Mouse (Mus musculus): ENCODE measurements around the gene Cdc42.

Gene Cdc42

DNA sequence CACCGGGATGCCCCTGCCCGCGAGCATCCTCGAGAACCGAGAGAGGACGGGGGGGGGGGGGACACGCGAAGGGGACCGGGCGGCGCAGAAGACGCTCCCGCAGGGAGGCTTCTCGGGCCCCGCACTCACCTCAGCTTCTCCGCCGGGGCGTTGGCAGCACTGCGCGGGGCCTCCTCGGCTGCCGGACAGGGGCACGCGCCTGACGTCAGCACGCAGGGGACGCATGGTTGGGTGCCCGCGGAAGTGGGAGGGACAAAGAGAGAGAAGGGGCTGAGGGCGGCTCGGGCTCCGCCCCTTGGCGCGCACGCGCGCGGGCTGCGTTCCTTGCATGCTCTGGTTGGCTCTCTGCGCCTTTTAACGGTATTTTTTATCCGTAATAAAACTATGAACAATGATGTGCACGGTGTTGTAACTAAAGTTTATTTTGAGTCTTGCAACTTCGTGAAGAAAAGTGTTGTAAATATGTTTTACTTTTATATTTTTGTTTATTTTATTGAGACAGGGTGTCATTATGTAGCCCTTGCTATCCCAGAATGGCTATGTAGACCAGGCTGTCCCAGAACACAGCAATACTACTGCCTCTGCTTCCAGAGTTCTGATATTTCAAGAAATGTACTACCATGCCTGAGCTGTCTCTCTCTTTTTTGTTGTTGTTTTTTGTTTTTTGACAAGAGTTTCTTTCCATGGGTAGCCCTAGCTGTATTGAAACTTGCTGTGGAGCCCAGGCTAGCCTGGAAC is at the start of gene Cdc42:
Cdc42 (minus strand) TSS at position 204 of the 738 bp plus-strand sequence.
- DNase-seq (ENCODE audit: low read depth), result peak; percentile 95

DNA sequence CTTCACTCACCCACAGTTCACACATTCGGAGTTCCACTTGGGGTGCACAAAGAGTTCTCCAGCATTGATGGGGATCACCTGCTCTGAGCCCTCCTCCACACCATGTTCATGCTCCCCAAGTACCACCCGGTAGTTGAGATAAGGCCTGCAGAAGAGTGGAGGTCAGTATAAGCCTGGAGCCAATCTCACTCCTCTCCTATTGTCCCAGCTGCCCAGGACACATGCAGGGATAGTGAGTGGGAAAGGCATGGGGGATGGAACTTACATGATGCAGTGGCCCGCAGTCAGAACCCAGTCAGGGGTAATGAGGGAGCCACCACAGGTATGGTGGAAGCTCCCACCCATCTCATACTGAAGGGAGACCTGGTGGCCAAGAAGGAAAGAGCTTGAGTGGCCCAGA is 48.1 kb upstream of the Cdc42 start:
- no peak for DNase-seq (ENCODE audit: low read depth)

DNA sequence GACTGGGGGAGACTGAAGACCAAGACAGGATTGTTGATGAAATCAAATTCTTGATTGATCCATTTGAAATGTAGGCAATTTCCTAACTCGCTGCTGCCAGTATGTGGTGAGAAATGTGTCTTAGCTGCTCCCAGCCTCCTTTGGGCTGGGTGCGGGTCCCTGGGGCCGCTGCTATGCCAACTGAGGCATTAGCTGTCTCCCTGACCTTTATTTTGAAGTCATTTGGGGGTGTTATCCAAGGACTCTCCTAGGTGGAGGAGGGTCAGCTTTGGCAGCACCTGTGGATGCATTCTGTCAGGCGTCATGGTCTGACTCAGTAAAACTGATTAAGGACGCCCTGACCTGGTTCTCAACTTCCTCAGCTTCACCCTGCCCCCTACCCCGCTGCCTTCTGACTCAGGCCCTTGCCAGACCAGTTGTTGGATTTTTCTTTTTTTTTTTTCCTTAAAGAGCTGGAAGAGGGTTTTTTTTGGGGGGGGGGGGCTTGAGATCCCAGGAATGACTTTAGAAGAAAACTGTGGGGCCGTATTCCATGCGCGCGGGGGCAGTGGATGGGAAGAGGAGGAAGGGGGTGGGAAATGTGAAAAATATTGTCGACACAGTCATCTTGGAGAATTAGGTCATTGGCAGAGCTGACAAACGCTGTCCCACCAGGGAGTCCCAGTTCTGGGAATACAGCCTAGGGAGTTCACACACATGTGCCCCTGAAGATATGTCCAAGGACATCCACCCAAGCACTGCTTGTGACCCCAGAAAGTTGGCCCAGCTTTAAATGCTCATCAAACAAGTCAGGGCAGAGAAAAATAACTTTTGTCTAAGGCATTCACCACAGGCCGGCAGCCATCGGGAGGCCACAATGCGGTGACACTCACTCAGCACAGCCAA is 39.4 kb upstream of the Cdc42 start:
- no peak for DNase-seq (ENCODE audit: low read depth)

DNA sequence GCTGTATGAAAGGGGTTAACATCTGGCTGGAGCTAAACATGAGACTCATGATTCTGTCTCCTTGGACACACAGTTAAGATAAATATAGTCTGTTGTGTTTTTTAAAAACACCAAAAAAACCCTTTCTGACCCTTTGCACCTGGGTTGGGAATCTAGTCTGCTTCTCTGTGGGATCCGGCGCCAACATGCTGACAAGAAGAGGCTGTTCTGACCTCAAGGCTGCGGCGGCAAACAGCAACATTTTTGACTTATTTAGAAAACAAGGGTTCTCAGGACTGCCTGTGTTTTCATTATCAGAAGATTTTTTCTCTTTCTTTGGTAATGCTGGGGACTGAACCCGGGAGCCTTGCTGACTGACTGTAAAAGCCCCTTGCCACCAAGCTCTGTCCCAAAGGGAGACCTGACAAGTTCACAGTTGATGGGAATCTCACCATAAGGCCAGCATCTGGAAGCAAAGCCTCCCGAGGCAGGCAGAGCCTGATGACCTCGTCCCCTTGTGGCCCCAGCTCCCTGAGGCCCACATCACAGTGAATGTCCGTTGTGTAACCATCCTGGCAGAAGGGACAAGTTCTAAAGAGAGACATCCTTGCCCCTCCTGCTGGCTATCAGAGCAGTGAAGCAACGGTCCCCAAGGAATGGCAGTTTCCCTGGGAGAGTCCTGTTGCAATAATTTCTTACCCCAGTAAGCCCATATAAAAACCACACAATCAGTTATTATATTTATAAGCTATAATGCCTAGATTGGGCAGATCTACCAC is 36.0 kb upstream of the Cdc42 start:
- DNase-seq (ENCODE audit: low read depth), result no peak

DNA sequence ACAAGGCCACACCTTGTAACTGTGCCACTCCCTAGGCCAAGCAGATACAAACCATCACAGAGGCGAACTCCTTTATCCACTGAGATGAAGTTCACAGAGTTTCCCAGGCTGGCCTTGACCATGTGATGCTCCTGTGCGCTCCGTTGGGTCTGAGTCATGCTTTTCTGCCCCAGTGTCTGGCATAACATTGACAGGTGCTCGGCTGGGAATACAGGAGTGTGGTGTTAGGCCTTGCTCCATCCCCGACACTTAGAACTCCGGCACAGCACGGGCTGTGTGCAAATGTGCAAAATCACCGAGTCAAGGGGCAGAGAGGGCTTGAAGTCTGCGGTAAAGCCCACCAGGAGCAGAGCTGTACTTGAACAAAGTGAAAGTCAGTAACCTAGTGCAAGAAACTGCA is 35.4 kb upstream of the Cdc42 start:
- DNase-seq (ENCODE audit: low read depth), result no peak

DNA sequence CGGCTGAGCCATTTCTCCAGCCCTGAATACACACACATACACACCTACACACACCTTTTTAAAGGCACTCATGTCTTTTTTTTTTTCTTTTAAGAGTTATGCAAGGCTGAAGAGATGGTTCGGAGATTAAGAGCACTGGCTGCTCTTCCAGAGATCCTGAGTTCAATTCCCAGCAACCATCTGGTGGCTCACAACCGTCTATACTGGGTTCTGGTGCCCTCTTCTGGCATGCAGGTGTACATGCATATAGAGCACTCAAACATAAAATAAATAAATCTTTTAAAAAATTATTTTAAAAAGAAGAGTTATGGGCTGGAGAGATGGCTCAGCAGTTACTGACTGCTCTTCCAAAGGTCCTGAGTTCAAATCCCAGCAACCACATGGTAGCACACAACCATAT is 33.8 kb upstream of the Cdc42 start:
- DNase-seq (ENCODE audit: low read depth), result no peak

DNA sequence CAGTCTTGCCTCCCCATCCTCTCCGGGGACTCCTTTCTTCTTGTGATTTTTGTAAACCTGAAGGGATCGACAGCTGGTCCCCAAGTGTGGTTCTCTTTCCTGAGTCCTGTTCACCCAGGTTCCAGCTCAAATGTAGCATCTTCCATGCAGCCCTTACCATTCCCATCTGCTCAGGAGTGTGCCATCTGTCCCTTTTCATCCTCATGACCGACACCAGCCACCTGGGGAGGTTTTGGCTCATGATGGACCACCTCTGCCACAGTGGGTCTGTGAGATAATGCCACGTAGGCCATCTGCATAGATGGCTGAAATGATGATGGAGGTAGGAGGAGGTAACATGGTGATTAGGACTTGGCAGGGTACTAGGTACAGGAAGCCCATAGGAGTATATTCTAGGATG is 32.7 kb upstream of the Cdc42 start:
- DNase-seq (ENCODE audit: low read depth), result no peak

DNA sequence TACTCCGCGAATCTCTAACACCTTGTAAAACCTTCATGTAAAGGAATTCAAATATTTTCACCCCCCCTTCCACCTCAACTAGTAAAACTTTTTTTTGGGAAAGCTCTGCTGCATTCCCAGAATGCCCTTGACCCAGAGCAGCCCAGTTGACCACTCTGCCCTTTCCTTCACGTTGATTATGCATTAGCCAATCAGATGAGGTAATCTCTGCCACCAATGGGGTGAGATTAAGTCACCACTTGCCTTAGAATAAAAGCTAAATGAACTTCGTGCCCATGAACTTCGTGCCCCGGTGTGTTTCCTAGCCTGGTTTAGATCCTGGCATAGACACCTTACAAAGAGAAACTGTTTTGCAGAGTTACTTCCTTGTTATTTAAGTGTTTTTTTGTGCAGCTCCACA is 31.5 kb upstream of the Cdc42 start:
- DNase-seq (ENCODE audit: low read depth), result peak; percentile 92

DNA sequence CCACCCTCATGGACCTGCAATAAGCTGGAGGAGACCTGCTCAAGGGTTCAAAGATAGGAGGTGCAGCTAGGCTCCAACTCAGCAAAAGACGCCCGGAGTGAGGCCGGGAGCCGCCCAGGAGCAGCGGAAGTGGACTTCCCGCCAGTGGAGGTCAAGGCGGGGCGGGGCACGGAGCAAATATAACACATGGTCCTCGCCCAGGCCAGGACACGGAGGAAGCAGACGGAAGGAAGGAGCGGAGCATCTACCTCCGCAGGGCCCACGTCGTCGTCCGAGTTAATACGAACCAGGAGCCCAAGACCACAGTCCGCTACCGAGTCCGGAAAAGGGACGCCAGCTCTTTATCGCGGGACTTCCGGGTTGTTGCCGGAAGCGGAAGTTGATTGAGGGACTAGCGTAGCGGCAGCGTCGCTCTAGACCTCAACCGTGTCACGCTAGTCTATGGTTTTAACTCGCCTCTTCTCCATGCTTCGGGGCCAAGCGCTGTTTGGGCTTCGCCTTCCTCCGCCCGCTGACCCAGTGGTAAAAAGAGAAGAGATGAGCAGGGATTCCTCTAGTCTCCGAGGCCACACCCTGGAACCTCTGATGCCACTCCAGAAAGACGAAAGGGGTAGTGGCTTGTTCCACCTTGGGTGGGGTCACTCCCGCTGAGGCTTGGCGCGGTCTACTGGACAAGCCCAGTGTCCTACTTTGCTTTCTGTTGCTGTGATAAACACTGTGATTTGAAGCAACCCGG is 30.7 kb upstream of the Cdc42 start:
- peak; percentile 96 for DNase-seq (ENCODE audit: low read depth)

DNA sequence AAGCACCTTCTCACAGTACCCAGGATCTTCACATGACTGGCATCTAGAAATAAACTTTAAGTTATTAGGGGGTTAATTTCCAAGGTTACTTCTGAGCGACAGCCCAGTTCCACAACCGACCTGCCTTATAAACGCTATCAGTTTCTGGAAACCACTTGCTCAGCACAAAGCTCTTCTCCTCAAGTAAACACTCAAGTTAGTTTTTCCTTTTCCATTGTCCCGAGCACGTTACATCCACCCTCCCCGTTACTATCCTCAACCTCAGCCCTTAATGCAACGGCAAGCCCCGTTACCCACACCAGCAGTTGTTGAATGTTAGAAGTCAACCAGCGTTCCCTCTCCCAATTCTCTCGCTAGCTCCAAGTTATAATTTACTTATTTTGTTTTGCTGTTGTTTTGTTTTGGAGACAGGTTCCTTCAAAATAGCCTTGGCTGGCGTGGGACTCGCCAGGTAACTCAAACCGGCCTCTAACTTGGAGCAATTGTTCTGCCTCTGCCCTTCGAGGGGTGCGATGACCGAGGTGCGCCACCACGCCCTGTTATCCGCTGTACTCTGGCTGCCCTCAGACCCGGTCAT is 30.1 kb upstream of the Cdc42 start:
- peak; percentile 55 for DNase-seq (ENCODE audit: low read depth)

DNA sequence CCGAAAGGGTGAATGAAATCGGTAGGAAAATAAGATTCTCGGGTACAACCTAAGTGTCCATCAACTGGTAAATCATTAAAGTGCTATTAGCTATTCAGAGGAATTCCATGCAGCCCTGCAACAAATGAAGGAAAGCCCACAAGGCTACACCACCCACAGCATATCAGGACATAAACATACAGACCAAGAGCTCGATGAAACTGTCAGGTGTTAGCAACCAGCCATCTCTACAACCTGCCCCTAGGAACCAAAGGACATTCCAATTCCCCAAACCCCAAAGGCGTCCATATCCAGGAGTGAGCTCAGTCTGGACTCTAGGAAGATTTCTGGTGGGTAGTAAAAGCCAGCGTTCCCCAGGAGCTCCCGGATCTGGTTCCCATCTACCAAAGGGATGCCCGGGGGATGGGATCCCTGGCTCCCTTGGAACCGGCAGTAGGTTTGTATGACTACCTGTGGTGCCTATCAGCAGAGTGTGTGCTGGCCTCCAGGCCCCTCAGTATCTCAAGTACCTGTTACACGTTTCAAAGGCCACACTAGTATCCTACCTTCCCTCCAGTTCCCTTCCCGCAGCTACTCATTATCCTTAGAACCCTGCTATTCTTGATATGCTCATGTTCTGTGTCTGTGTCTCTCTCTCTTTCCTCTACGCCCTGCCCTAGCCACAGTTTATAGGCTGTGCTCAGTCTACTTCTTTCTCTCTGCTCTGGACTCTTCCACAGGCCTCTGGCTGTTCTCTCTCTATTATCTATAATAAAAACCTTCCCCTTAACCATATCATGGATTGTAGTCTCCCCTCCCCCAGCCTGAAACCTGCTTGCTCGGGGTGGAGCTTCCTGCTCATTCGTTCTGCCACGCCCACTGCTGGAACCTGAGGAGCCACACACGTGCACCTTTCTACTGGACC is 23.4 kb upstream of the Cdc42 start:
- DNase-seq (ENCODE audit: low read depth), result peak; percentile 29

DNA sequence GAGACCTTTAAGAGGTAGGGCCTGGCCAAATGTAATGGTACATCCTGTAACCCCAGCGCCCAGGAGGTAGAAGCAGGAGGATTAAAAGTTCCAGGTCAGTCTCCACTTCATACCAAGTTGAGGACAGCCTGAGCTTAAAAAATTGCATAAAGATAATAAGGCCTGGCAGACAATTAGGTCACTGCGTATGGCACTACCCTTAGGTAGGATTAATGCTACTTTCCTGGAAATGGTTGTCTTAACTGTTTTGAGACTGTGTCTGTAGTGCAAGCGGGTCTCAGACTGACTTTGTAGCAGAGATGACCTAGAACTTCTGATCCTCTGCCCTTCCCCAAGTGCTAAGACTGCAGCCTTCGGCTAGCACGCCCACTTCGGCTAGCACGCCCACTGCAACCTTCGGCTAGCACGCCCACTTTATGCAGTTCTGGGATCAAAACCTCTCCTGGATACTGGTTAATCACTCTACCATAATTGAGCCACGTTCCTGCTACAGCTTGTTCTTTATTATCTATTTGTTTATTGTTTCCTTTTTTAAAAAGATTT is 22.3 kb upstream of the Cdc42 start:
- no peak for DNase-seq (ENCODE audit: low read depth)

DNA sequence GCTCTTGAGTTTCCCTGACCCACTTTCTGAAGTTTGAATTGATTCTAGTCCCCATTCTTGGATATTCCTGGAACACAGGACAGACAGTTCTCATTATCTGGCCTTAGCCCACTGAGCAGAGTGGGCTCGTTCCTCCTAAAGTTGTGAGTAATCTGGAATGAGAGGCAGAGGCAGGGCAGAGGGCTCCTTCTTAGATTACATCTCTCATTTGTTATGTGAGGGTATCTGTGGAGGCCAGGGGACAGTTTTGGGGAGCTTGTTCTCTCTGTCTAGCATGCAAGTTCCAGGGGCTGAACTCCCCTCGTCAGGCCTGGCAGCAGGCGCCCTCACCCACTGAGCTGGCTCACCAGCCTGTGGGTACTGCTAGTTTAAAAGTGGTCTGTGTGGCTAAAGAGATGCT is 21.6 kb upstream of the Cdc42 start:
- no peak for DNase-seq (ENCODE audit: low read depth)

DNA sequence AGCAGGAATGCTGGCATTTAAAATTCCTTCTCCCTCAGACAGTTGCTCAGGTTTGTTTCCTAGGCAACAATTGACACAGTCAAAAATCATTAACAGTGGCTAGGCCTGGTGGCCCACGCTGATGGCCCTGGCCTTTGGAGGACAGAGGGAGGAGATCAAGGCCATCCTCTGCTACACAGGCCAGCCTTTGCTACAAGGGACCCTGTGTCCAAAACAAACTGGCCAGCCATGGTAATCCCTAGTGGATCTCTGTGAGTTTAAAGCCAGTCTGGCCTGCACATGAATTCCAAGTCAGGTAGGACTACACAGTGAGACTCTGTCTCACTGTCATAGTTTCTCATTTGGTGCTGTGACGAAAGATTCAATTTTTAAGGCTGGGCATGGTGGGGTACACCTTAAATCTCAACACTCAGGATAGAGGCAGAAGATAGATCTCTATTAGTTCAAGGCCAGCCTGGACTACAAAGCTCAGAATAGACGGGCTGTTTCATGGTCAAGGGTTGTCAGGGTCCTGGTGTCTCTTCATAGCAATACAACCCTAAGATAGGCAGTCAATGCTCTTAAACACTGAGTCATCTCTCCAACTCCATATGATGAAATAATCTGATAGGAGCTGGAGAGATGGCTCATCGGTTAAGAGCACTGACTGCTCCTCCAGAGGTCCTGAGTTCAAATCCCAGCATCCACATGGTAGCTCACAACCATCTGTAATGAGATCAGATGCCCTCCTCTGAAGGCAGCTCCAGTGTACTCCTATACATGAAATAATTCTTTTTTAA is 20.2 kb upstream of the Cdc42 start:
- peak; percentile 51 for DNase-seq (ENCODE audit: low read depth)

DNA sequence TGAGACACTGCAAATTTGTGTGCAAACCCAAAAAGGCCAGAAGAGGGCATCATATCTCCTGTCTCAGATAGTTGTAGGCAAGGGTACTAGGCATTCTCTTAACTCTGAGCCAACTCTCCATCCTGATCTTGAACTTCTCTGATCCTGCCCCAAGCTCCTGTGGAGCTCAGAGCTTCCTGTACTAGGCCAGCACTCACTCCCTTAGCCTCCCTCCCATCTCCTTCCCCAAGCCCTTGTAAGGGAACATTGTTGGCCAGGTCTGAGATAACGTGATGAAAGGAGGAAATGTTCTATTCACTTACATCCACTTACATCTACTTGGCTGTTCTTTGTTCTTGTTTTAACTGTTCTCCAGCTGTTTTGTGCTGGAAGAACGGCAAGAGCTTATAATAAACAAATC is 19.3 kb upstream of the Cdc42 start:
- DNase-seq (ENCODE audit: low read depth), result peak; percentile 52

DNA sequence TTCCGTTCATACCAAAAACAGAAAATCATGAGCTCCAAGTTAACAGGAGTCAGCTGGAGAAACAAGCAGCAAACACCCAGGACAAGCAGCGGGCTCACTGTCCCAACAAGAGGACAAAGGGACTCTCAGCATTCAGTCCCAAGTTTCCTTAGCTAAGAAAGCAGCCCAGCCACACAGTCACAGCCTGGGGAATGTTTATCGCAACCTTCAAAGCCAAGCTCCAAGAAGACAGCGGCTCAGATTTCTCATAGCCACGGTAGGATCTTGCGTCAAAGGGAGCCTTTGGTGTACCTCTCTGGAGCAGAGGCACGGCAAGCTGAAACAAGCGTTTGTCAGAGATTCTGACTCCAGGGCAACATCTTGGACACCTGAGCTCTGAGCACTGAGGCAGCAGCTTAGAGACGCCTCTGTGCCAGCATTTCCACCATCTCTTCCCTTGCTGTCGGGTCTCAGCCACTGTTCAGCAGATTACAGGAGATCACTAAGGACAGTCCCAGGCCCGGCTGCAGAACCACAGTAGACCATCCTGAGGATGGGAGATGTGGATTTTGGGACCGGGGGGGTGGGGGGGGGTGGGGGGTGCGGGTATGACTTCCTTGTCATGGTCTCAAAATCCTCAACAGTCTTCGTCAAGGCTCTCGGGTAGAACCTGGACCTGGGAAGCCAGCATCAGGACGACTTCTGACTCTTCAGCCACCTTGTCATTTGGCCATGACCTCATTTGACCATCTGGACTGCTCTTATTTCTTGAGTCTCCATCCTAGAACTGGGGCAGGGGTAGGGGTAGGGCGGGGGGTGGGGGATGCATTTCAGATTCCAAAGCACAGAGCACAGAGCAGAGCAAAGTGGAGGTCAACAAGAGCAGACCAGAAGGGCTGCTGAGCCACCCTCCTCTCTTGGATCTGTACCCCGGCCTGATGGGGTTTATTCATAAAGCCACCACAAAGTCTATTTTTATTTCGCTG is 18.1 kb upstream of the Cdc42 start:
- DNase-seq (ENCODE audit: low read depth), result peak; percentile 54

DNA sequence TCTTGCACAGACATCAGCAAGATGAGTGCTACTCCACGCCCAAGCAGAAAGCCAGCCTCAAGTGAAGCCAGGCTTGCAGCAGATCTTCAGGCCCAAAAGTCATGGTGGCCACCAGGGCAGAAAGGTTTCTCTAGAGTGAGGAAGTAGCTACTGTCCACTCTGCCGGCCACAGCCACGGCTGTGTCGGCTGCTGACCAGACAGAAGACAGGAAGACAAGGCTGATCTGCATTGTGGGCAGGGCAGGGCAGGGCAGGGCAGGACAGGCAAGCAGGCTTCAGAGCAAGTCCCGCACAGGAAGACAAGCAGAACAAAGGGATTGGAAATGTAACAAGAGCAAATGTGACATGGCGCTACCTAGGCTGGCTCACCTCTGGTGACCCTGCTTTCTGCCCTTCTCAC is 16.2 kb upstream of the Cdc42 start:
- DNase-seq (ENCODE audit: low read depth), result peak; percentile 66

All from 416B (cell line).